Mouse (Mus musculus) spleen, adult 12 weeks (tissue): ENCODE measurements around the gene Lrba.

ENCODE experiments used
- DNase-seq: peaks from one replicate; pipeline ENCODE4 v3.0.0; 2022; ENCODE audit warnings: low spot score

Gene Lrba

DNA sequence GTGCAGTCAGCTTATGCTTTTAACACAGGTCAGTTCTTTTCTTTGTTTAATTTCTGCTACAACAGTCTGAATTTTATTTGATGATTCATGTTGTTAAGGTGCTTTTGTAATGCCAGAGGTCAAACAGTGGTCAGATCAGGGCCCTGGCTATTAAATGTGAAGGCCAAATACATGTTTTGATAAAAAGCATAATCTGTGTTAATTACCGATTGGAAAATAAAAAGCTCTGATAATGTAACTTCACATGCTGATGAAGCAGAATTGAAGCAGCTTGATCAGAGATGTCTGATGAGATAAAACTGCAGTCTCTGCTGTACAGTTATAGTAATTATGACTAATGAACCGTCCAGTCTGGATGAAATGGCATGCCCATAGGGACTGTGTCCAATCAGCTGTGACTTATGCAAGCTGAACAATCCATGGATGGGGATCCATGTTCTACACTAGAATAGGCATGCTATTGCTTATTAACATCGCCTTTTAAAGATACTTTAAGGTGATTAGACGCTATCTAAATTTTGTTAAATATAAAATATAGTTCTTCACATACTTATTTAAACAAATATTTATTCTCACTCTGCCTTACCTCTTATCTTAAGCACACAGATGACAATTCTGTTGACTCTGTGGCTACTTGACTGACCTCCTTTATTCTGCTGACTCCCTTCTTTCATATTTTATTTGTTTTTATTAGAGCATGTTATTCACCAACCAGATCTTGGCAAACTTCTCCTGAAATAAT lies 336.0 kb downstream of the Lrba start:
- no peak for DNase-seq

GRCm38 (mm10) chr3:86561023-86561344 lies 336.5 kb downstream of the Lrba start:
- DNase-seq: no peak

- DNase-seq: no peak
Measured at GRCm38 (mm10) chr3:86561396-86561795, 336.9 kb downstream of the Lrba start.

GRCm38 (mm10) chr3:86567312-86567711 lies 342.8 kb downstream of the Lrba start:
- no peak for DNase-seq

- DNase-seq: no peak
Measured at GRCm38 (mm10) chr3:86571518-86571917, 347.0 kb downstream of the Lrba start.

GRCm38 (mm10) chr3:86572519-86573244 lies 348.2 kb downstream of the Lrba start:
- no peak for DNase-seq

- no peak for DNase-seq
Measured at GRCm38 (mm10) chr3:86575312-86575711, 350.8 kb downstream of the Lrba start.

DNA sequence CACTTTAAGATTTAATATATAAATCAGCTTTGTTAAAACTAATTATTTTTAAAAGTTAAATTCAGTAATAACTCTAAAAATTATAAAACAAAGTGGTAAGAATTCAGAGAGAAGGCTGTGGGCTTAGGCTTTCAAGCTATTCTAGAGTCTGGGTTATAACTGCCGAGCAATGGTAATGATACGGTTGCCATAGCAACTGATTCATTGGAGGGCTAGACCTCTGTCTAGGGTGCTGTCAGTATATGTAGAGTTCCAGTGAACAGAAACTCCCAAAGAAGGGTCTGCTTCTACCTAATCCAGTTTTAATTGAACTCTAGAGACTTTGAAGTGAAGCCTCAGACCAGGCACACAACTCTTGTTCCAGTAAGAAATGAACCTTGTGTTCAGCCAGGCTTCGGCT lies 377.8 kb downstream of the Lrba start:
- DNase-seq: no peak

DNA sequence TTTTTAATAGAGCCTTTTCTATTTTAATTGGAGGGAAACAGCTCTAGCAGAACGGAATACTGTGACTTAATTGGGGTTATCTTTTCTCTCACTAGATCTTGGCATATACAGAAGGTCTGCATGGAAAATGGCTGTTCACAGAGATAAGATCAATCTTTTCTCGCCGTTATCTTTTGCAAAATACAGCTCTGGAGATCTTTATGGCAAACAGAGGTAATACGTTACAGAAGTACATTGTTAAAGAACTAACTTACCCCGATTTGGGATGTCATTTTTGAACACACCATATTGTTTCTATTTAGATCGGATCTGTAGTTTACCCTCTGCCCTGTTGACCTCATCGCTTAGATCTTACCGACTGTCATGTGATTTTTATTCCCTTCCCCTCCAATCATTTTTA lies 381.3 kb downstream of the Lrba start:
- no peak for DNase-seq

- DNase-seq: no peak
Measured at GRCm38 (mm10) chr3:86627008-86627743, 402.7 kb downstream of the Lrba start.

GRCm38 (mm10) chr3:86629379-86629778 lies 404.9 kb downstream of the Lrba start:
- no peak for DNase-seq

DNA sequence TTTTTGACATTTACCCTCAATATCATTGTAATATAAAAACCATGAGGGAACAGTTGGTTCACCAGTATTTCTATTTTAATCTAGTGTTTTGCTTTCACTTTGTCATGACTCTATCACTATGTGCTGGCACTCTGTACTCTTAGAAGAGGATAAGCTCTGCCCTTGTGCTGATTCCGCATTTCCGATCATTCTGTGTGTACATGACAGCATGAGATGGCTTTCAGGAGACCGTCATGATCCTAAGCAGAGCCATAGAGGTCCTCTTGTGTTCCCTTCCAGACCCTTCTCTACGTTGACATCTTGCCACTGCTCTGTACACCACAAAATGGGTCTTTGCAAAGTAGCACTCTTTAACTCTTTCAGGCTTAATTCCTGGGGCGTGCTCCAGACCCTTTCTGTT lies 411.0 kb downstream of the Lrba start:
- DNase-seq: no peak

DNA sequence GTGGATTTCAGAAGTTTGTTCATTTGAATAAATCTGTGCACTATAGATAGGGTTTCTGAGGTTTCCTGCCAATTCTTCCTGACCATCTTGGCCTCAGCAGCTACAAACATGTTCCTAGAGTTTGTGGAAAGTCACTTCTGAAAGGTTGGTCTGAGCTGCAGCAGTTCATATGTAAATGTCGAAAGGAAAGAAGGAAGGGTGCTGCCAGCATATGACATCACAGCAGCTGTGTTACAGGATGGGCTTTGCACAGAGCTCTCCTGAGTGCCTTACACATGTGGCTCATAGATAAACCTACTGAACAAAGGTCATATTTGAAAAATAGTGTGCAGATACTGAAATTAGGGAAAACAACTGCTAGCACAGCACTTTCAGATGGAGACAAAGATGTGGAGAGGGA lies 411.5 kb downstream of the Lrba start:
- no peak for DNase-seq

GRCm38 (mm10) chr3:86638552-86639348 lies 414.3 kb downstream of the Lrba start:
- no peak for DNase-seq

- no peak for DNase-seq
Measured at GRCm38 (mm10) chr3:86641393-86641792, 416.9 kb downstream of the Lrba start.

DNA sequence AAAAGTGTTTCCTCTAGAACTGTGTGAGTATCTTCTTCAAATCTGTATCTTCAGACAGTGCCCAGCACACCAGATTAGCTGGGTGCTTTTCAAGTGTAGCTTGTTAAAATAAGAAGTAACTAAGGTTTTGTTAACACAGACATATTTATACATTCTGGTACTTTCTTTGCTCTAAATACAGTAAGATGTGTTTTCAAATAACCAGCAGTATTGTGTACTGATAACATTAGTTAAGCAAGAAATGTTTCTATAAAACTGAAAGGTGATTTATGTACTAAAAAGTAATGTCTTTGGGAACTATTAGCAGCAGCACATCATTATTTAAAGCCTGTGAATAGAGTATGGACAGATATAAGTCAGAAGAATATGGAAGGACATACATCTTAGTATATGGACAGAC lies 417.3 kb downstream of the Lrba start:
- no peak for DNase-seq

DNA sequence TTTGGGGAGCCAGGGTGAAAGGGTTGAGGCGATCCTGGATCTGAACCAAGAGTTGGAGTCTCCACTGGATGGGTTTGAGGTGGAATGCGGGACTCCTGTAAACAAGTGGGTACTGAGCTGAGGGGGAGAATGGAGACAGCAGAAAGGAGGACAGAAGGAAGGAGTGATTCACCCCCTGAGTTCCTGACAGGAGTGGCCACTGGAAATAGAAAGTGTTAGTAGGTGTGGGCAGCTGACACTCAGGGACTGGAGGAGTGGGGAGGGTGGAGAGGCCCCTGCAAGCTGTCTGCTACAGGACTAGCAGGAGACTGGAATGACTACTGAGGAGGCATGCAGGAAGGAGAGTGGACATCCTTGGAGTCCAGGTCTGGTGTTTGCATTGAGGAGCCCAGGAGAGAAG lies 422.3 kb downstream of the Lrba start:
- DNase-seq: no peak

- DNase-seq: no peak
Measured at GRCm38 (mm10) chr3:86651006-86651405, 426.5 kb downstream of the Lrba start.

- no peak for DNase-seq
Measured at GRCm38 (mm10) chr3:86659326-86659725, 434.8 kb downstream of the Lrba start.

DNA sequence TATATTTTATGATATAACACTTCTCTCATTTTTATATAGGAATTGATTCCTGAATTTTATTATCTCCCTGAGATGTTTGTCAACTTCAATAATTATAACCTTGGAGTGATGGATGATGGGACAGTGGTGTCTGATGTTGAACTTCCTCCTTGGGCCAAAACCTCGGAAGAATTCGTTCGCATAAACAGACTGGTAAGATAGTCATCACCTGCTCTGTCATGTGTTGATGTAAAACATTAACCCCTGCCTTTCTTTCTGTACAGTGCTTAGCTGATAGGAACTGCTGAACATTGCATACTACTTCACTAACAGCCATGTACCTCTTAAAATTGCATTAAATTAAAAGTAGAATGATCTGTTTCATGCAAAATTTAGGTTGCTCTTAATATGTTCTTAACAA lies 439.9 kb downstream of the Lrba start:
- DNase-seq: no peak

- no peak for DNase-seq
Measured at GRCm38 (mm10) chr3:86668146-86668545, 443.7 kb downstream of the Lrba start.

DNA sequence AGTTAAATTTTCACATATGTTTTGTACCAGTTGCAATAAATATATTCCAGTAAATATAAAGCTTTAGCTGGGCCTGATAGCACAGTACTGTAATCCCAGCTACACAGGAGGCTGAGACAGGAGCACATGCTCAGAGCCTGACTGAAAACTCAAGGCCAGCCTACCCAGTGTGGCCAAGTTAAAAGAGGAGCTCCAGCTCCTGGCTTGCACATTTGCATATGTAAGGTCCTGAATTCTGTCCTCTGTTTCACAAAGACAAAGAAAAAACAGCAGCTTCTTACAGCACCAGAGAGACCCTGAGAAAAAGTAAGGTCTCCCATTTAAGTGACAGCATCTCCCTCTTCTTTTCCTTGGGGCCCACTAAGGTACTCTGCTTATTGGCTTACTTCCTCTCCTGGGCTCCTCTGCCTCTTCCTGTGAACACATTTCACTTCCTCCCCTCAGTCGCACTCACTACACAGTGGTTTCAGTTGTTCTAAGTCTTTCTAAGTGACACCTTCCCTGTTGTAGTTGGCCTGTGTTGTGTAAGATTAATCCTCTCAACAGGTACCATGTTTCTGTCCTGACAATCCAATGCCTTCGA lies 453.2 kb downstream of the Lrba start:
- no peak for DNase-seq
